Mouse (Mus musculus) ES-E14 (cell line): Measurements from ENCODE around the gene Rab43. TPM values are rescaled to one million over a fixed set of nuclear protein-coding genes. Genes with fewer than 3 reads are reported as not detected.

ENCODE experiments used
- DNase-seq: peaks from one replicate; pipeline ENCODE4 v3.0.0-alpha.2; 2013; ENCODE audit warnings: low read depth, low spot score
- H3K27ac ChIP-seq: 2 replicates; pipeline ENCODE4 v1.5.1; 2012; ENCODE audit warnings: low read depth, mild to moderate bottlenecking, low read length, moderate library complexity, mixed read lengths; ENCODE audit not compliant: poor library complexity, insufficient read depth, severe bottlenecking
- H3K36me3 ChIP-seq: 2 replicates; pipeline ENCODE4 v1.6.1; 2012; ENCODE audit warnings: mild to moderate bottlenecking, low read length, moderate library complexity, mixed read lengths; ENCODE audit not compliant: control insufficient read depth, poor library complexity, insufficient read depth, severe bottlenecking
- H3K4me1 ChIP-seq, 2 experiments: fragments of 150-350 bp in 1 of 2; sonication (generic) in 1 of 2; 2 replicates each; pipeline ENCODE4 v1.6.1; 2012; ENCODE audit warnings: low read length in 2 of 2, mild to moderate bottlenecking in 1 of 2, mixed read lengths in 1 of 2; ENCODE audit not compliant: control insufficient read depth in 2 of 2, insufficient read depth in 2 of 2, poor library complexity in 1 of 2
- H3K4me3 ChIP-seq, 2 experiments: fragments of 150-350 bp in 1 of 2; sonication (generic) in 1 of 2; 2 replicates each; pipeline ENCODE4 v1.5.1; 2012; ENCODE audit warnings: low read length in 2 of 2, low read depth in 1 of 2, mild to moderate bottlenecking in 1 of 2, mixed read lengths in 1 of 2; ENCODE audit not compliant: insufficient read depth in 1 of 2, poor library complexity in 1 of 2, severe bottlenecking in 1 of 2
- H3K9ac ChIP-seq: 2 replicates; pipeline ENCODE4 v1.6.1; 2012; ENCODE audit warnings: low read depth, mild to moderate bottlenecking, low read length, mixed read lengths; ENCODE audit not compliant: poor library complexity, insufficient read depth, severe bottlenecking
- H3K9me3 ChIP-seq: fragments of 150-350 bp; sonication (generic); 2 replicates; pipeline ENCODE4 v1.6.1; 2012; ENCODE audit warnings: low read depth, mild to moderate bottlenecking, low read length; ENCODE audit not compliant: control insufficient read depth, insufficient read depth
- CHD2 ChIP-seq: IDR thresholded peaks from 2 replicates; pipeline ENCODE4 v1.6.1; 2014; ENCODE audit warnings: mild to moderate bottlenecking, low read depth, low read length, inconsistent platforms
- HCFC1 ChIP-seq: IDR thresholded peaks from 2 replicates; pipeline ENCODE4 v1.6.1; 2012; ENCODE audit warnings: low read length, inconsistent platforms, borderline replicate concordance; ENCODE audit not compliant: insufficient read depth
- MAFK ChIP-seq: IDR thresholded peaks from 2 replicates; pipeline ENCODE4 v1.6.1; 2014; ENCODE audit warnings: mild to moderate bottlenecking, low read depth, low read length, inconsistent platforms; ENCODE audit not compliant: insufficient read depth
- ZC3H11A ChIP-seq: IDR thresholded peaks from 2 replicates; pipeline ENCODE4 v1.6.1; 2012; ENCODE audit warnings: low read depth, mild to moderate bottlenecking, inconsistent platforms, low read length, borderline replicate concordance
- ZNF384 ChIP-seq: IDR thresholded peaks from 2 replicates; pipeline ENCODE4 v1.6.1; 2012; ENCODE audit warnings: low read depth, low read length, inconsistent platforms
- in situ Hi-C, 2 experiments: fragments of 600-800 bp; cut with MboI; formaldehyde crosslinking; loops; one replicate each; pipeline ENCODE4 v1.15.1; 2025; ENCODE audit warnings: low sequenced_read_pairs in 2 of 2, inconsistent platforms in 1 of 2; ENCODE audit not compliant: unreplicated experiment in 2 of 2
- total RNA-seq: library from RNA; depleted of rRNA; stranded (reverse); fragments of 300-350 nt; gene quantifications from 2 replicates; pipeline ENCODE4 v1.2.3, GENCODE M21; 2012

Rab43 gene
- total RNA-seq, 1 experiment, result 2.0 TPM

DNA sequence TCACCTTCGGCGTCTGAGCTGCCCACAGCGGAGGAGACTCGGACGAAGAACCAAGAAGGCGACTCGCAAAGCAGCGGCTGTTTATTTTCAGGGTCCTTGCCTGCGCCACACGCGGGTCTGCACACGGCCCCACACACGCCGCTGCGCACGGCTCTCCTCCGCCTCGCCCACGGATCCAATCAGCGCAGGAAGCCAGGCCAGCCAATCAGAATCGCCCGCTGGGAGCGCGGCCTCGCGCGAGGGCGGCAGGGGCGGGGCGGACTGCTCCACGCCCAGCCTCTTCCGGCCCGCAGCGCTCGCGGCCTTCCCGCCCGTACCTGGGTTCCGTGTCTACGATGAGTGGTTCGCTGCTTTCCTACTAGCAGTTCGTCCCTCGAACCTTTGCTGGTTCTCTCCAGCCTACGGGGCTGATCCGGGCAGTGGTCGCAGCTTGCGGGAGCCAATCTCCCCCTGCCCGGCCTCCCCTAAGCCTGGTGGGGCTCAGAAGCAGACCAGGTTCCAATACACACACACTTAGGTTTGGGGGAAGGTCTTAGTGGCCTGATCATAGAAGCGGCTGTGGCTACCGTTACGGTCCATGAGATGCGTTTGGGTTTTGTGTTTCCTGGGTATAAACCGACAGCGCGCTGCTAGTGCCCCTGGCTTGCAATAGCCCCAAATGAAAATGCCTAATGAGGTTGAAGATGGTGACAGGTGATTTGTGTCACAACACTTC, 39.1 kb upstream of the Rab43 start, which contains the start of gene Cnbp:
TSS of gene Cnbp (minus strand) at position 207 of the 715 bp plus-strand sequence.
- Histone ChIP-seq H3K9me3 (no peaks in the 10 kb centered on the region), H3K36me3 (peaks cover 5% of the 10 kb centered on the region), H3K27ac (peak within 1 kb of the TSS; percentile 93), H3K9ac (peak within 1 kb of the TSS; percentile 98), H3K4me1 (peaks cover 7 to 11% of the 10 kb centered on the region in 2 experiments; a peak in 3 of 4 replicates), H3K4me3 (peak within 1 kb of the TSS; percentile 88 to 97)
- peak; percentile 75; the same call in 1 of the 2 replicates for TF ChIP-seq CHD2
- peak; percentile 67 for TF ChIP-seq HCFC1
- no peak for TF ChIP-seq ZC3H11A
- no peak for TF ChIP-seq MAFK
- TF ChIP-seq ZNF384, result no peak
- in situ Hi-C loops, result no loop called here
- DNase-seq, result peak; percentile 93

DNA sequence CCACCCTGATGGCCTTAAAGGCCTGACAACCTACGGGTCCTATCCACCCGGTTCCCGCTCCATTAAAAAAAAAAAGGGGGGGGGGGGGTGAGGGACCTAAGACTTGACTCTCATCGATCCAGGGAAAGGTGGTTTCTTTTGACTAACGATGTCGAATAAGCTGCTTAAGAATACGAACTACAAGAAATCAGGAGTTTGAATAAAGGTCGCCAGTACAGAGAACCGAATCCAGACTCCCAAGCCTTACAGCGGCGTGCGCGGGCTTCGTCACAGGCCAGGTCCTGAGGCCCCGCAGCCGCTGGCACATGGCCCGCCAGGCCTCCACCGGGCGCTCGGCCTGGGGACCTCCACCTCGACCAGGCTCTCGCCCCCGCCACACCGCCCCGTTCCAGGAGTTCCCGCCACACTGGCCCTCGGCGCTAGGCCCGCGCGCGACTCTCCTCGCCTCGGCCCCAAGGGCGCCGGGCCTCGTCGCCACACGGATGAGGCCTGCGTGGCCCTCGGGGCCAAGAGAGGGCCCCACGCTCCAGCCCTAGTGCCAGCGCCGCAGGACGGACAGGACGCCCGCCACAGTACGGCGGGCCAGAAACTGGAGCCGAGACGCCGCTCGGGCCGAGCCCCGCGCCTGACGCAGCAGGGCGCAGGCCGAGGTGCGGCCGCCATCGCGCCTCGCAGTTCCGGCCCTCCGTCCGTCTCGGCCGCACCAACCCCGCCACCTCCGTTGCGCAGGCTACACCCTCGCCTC, 38.4 kb upstream of the Rab43 start:
- TF ChIP-seq ZC3H11A, result no peak
- TF ChIP-seq HCFC1, result no peak
- no peak for TF ChIP-seq CHD2
- TF ChIP-seq MAFK, result no peak
- no peak for TF ChIP-seq ZNF384
- in situ Hi-C loops, result no loop called here

DNA sequence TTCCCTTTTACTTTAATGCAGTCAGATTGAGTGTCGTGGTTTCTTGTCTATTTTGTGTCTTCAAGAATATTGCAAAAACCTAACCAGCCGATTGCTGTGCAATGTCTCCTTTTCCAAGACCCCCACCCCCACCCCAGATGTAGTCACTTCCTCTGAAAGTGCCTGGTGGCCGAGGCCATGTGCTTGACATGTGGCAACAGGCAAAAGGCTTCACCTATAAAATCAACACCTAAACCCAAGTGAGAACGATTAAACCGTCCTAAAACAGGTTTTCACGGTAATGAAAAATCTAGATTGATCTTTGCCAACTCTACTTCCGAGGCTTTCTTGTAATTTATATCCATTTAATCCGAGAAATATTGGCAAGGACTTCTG, 37.8 kb upstream of the Rab43 start:
- H3K36me3 ChIP-seq, result peaks cover 15% of the 10 kb centered on the region
- peak overlapping the region; percentile 97 for H3K9ac ChIP-seq
- no peak for TF ChIP-seq CHD2
- no peak for TF ChIP-seq ZC3H11A
- no peak for TF ChIP-seq MAFK
- TF ChIP-seq HCFC1, result no peak
- TF ChIP-seq ZNF384, result no peak
- H3K4me3 ChIP-seq, result peak overlapping the region; percentile 88 to 97
- no peaks in the 10 kb centered on the region for H3K9me3 ChIP-seq
- H3K4me1 ChIP-seq, result peaks cover 7 to 11% of the 10 kb centered on the region in 2 experiments; a peak in 3 of 4 replicates
- no peak for DNase-seq
- H3K27ac ChIP-seq, result peak overlapping the region; percentile 93; the same call in 1 of the 2 replicates
- in situ Hi-C loops, result no loop called here

More for the DNA sequence above, 38.4 kb upstream of the Rab43 start:
- no peaks in the 10 kb centered on the region for H3K9me3 ChIP-seq
- H3K4me1 ChIP-seq, result peaks cover 7 to 11% of the 10 kb centered on the region in 2 experiments; a peak in 3 of 4 replicates
- peaks cover 9% of the 10 kb centered on the region for H3K36me3 ChIP-seq
- no peak for DNase-seq
- peak overlapping the region; percentile 97 for H3K9ac ChIP-seq
- H3K4me3 ChIP-seq, result peak overlapping the region; percentile 88 to 97
- peak overlapping the region; percentile 93 for H3K27ac ChIP-seq

DNA sequence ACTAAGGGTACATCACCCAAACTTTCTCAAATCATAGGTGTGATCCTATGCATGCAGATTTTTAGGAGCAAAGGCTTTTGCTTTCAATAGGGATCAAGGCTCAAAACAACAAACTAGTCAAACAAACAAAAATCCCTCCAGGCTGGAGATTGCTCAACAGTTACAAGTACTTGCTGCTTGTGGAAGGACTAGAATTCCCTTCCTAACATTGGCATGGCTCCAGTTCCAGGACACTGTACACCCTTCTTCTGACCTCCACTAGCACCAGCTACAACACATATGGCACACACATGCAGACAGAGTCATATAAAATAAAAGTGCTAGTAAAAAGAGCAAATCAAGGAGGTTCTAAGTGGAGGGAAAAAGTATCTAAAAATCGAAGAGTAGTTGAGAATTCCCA, 34.8 kb upstream of the Rab43 start:
- Histone ChIP-seq H3K27ac (no peak overlapping the region), H3K9ac (no peak overlapping the region), H3K9me3 (no peaks in the 10 kb centered on the region), H3K4me3 (no peak overlapping the region; a peak in 1 of 4 replicates), H3K36me3 (peaks cover 34% of the 10 kb centered on the region), H3K4me1 (peaks cover under 1% of the 10 kb centered on the region in 2 experiments; a peak in 2 of 4 replicates)
- DNase-seq, result no peak
- in situ Hi-C loops, result no loop called here
- TF ChIP-seq ZNF384 (no peak), CHD2 (no peak), HCFC1 (no peak), MAFK (no peak), ZC3H11A (no peak)
